Mouse (Mus musculus) kidney, postnatal 0 days (tissue): ENCODE measurements around the gene Abhd16a. TPM values are rescaled to one million over a fixed set of nuclear protein-coding genes. Genes with fewer than 3 reads are reported as not detected.
A peak's percentile ranks its signal among the peaks of the same experiment; 100 is the strongest.

Source experiments
- ATAC-seq: fragments of 200-750 bp; cut with Nextera tagmentation; replicated peaks from 2 replicates; pipeline ENCODE4 v1.8.0; 2017; ENCODE audit warnings: low read depth, moderate number of reproducible peaks, moderate TSS enrichment, moderate library complexity; ENCODE audit not compliant: low FRiP score
- DNase-seq: peaks from one replicate; pipeline ENCODE4 v3.0.0-alpha.2; 2016; ENCODE audit warnings: low spot score
- H3K27ac ChIP-seq: fragments of 300-500 bp; sonication (generic); 2 replicates; pipeline ENCODE4 v1.5.1; 2014; ENCODE audit warnings: mild to moderate bottlenecking
- H3K27me3 ChIP-seq: fragments of 300-500 bp; sonication (generic); 2 replicates; pipeline ENCODE4 v1.6.1; 2014; ENCODE audit warnings: low read length, mixed read lengths; ENCODE audit not compliant: insufficient read depth
- H3K36me3 ChIP-seq: fragments of 300-500 bp; sonication (generic); 2 replicates; pipeline ENCODE4 v1.6.1; 2014; ENCODE audit warnings: low read length, mixed read lengths; ENCODE audit not compliant: insufficient read depth
- H3K4me1 ChIP-seq: fragments of 300-500 bp; sonication (generic); replicated peaks from 2 replicates; pipeline ENCODE4 v1.6.1; 2014; ENCODE audit warnings: antibody characterized with exemption, low read length, mixed read lengths; ENCODE audit not compliant: insufficient read depth
- H3K4me2 ChIP-seq: fragments of 300-500 bp; sonication (generic); 2 replicates; pipeline ENCODE4 v1.6.1; 2014; ENCODE audit warnings: mild to moderate bottlenecking, low read length, moderate library complexity, mixed read lengths
- H3K4me3 ChIP-seq: fragments of 300-500 bp; sonication (generic); replicated peaks from 2 replicates; pipeline ENCODE4 v1.5.1; 2014; ENCODE audit warnings: low read depth, low read length
- H3K9ac ChIP-seq: fragments of 300-500 bp; sonication (generic); 2 replicates; pipeline ENCODE4 v1.6.1; 2014; ENCODE audit warnings: low read depth, low read length
- H3K9me3 ChIP-seq: fragments of 300-500 bp; sonication (generic); replicated peaks from 2 replicates; pipeline ENCODE4 v1.6.1; 2016; ENCODE audit warnings: low read length, inconsistent platforms, mixed read lengths
- CTCF ChIP-seq: IDR thresholded peaks from 2 replicates; pipeline ENCODE4 v1.5.1; 2016; ENCODE audit warnings: antibody characterized with exemption, low read depth, mild to moderate bottlenecking, moderate library complexity
- WGBS: fragments of 180-500 bp; shearing (Covaris S2); extraction: QIAGEN DNeasy Blood & Tissue Kit; methylation state at CpG from one replicate; pipeline ENCODE4 v1.1.7; 2014; 5-methylcytosine and 5-hydroxymethylcytosine counted together
- polyA plus RNA-seq: library from polyadenylated mRNA; unstranded; fragments of >200 nt; fragmentation: Nextera tagmentation; extraction: Ambion mirVana; gene quantifications from 2 replicates; pipeline ENCODE4 v1.2.1, GENCODE M21; 2015

Gene Abhd16a
- polyA plus RNA-seq, 1 experiment from 2014 or later: 109 TPM

DNA sequence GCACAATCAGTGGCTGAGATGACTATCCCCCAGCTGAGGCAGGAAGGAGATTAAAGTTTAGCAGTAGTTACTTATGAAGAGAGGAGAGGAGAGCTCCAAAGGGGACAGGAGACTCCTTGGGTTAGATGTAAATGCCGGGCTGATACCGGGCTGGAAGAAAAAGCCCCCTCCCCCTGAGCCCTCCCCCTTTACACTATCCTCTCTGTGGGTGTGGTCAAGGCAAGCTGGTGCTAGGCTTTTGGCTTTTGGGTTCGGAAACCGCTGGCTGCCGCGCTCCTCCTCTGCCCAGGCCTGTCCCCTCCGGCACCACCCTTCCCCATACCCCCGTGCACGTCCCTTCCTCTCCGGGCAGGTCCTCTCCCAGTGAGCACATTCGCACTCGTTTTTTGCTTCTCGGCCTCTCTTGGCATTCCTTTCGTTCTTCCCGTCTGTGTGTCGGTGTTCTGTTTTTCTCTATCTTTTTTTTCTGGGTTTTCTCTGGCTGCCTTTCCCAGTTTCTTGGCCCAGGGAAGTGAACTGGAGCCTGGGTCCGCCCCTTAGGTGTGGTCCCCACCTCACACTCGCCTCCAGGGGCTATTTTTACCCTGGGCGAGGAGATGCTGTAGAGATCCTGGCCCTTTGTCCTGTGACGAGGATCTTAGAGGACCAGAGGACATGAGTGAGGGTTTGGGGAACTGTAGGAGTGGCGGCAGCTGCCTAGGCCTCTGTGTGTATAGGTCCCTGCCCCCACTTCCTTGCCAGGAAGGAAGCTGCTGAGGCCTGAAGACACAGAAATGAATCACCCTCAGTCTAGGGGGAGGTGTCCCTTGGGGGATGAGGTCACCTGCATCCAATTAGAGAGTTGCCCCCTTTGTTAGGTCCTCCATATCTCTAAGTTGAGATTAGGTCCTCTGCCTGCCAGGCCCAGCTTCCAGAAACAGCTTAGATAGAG, 37.6 kb upstream of the Abhd16a start:
- Histone ChIP-seq H3K4me3 (peak overlapping the region; percentile 50), H3K4me1 (peaks cover 22% of the 10 kb centered on the region), H3K27me3 (no peaks in the 10 kb centered on the region), H3K27ac (peak overlapping the region; percentile 98), H3K9me3 (no peaks in the 10 kb centered on the region), H3K36me3 (peaks cover 35% of the 10 kb centered on the region), H3K4me2 (peak overlapping the region; percentile 81), H3K9ac (peak overlapping the region; percentile 77)
- DNase-seq (peak; percentile 95), ATAC-seq (peak; percentile 65)
- TF ChIP-seq CTCF: 0 out of 2 replicates have a peak, but pooled peaks have one; percentile 1
- 1% methylated on average over 21 of the region's 21 CpGs for WGBS

DNA sequence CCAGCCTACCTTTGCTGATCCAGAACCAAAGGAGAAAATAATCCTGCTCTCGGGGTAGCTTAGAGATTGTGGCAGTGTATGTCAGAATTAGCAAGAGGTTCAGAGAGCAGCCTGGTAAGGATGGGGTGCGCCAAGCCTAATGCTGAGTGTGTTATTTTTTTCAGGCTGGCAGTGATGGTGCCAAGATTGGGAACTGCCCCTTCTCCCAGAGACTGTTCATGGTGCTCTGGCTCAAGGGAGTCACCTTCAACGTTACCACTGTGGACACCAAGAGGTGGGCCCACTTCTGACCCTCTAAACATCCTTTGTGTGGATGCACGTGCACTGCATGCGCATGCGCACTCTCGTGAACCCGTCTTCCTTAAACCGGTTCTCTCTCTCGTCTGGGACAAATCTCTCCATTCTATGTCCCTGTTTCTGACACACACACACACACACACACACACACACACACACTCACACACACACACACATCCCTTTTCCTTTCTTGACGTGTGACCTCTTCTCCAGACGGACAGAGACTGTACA, 36.7 kb upstream of the Abhd16a start:
- no peak for DNase-seq
- WGBS: 70% methylated on average over 12 of the region's 12 CpGs
- peak overlapping the region; percentile 36; the same call in 1 of the 2 replicates for H3K9ac ChIP-seq
- ATAC-seq: no peak
- H3K9me3 ChIP-seq: no peaks in the 10 kb centered on the region
- H3K27ac ChIP-seq: peak overlapping the region; percentile 98
- H3K4me3 ChIP-seq: peak overlapping the region; percentile 50; the same call in 1 of the 2 replicates
- no peaks in the 10 kb centered on the region for H3K27me3 ChIP-seq
- H3K4me2 ChIP-seq: peak overlapping the region; percentile 81
- no peak for TF ChIP-seq CTCF
- H3K36me3 ChIP-seq: peaks cover 37% of the 10 kb centered on the region
- peaks cover 19% of the 10 kb centered on the region for H3K4me1 ChIP-seq

DNA sequence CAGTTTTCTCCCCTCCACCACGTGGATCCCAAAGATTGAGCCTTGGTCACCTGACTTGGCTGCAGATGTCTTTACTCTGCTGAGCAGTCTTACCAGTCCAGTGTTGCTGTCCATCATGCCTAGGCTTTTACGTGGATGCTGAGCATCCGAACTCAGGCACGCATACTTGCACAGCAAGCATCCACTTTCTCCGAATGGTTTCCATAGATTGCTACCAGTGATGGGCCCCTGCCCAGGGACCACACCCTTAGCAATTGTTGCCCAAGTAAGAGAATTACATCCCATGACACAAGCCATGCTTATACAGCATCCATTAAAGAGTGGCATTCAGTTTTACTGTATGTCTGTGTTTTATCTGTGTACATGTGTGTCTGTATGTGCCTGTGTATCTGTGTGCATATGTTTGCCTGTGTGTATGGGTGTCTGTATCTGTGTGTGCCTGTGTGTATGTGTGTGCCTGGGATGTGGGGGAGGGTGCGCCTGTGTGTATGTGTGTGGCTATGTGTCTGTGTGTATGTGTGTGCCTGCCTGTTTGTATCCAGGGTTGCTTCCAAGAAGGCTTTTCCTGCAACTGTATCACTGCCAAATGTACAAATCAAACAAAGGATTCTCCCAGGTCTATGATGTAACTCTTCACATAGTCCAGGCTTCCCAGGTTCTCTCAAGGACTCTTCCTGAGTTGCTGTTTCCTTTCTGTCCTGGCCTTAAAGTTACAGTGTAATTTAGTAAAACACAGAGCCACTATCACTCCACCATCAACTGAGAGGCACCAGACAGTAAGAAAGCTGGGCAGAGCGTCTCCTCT, 33.2 kb upstream of the Abhd16a start:
- no peaks in the 10 kb centered on the region for H3K9me3 ChIP-seq
- no peak overlapping the region for H3K27ac ChIP-seq
- DNase-seq (no peak), ATAC-seq (no peak)
- no peak for TF ChIP-seq CTCF
- H3K36me3 ChIP-seq: peaks cover 46% of the 10 kb centered on the region
- H3K4me3 ChIP-seq: no peak overlapping the region
- no peaks in the 10 kb centered on the region for H3K27me3 ChIP-seq
- no peak overlapping the region for H3K9ac ChIP-seq
- WGBS: 87% methylated on average over 7 of the region's 7 CpGs
- H3K4me1 ChIP-seq: peaks cover 8% of the 10 kb centered on the region
- H3K4me2 ChIP-seq: no peak overlapping the region

DNA sequence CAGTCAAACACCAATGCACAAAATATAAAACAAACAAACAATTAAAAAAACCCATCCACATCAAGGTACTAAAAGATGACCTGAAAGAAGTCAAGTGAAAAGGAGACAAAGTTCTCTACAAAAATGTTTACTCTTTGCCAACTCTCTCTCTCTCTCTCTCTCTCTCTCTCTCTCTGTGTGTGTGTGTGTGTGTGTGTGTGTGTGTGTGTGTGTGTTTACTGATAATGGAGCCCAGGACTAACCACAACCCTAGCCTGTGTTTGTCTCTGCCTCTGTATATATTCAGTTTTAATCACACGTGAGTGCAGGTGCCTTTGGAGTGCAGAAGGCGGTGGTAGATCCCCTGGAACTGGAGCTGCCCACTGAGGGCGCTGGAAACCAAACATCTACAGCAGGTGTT, 32.0 kb upstream of the Abhd16a start:
- no peaks in the 10 kb centered on the region for H3K9me3 ChIP-seq
- H3K36me3 ChIP-seq: peaks cover 52% of the 10 kb centered on the region
- 84% methylated on average over 3 of the region's 3 CpGs for WGBS
- H3K4me2 ChIP-seq: no peak overlapping the region
- H3K27ac ChIP-seq: no peak overlapping the region
- H3K4me1 ChIP-seq: peaks cover 8% of the 10 kb centered on the region
- no peak for TF ChIP-seq CTCF
- H3K9ac ChIP-seq: no peak overlapping the region
- no peaks in the 10 kb centered on the region for H3K27me3 ChIP-seq
- no peak overlapping the region for H3K4me3 ChIP-seq
- DNase-seq (no peak), ATAC-seq (no peak)

DNA sequence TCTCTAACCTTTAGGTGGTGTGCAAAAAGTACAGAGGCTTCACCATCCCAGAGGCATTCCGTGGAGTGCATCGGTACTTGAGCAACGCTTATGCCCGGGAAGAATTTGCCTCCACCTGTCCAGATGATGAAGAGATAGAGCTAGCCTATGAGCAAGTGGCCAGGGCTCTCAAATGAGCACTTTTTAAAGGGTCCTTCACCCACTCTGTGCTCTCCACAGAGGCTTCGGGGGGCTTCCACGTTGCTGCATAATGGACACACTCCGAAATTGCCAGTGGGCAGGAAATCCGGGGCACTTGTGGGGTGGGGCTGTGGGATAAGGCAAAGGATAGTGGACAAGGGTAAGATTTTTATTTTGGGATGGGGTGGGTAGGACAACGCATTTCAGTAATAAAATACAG, 30.7 kb upstream of the Abhd16a start:
- Histone ChIP-seq H3K9me3 (no peaks in the 10 kb centered on the region), H3K27ac (peak overlapping the region; percentile 94; the same call in 1 of the 2 replicates), H3K4me2 (peak overlapping the region; percentile 94), H3K4me1 (peaks cover 8% of the 10 kb centered on the region), H3K4me3 (no peak overlapping the region), H3K9ac (no peak overlapping the region), H3K36me3 (peaks cover 41% of the 10 kb centered on the region), H3K27me3 (no peaks in the 10 kb centered on the region)
- 64% methylated on average over 9 of the region's 9 CpGs for WGBS
- ATAC-seq (no peak), DNase-seq (no peak)
- no peak for TF ChIP-seq CTCF
